Mouse (Mus musculus) forebrain, embryonic 10.5 days (tissue): ENCODE data around the gene Trappc11. TPM values are rescaled to one million over a fixed set of nuclear protein-coding genes. Genes with fewer than 3 reads are reported as not detected.

Source experiments
- DNase-seq: peaks from one replicate; pipeline ENCODE4 v3.0.0-alpha.2; 2017; ENCODE audit warnings: low spot score; ENCODE audit errors: extremely low spot score
- H3K27ac ChIP-seq: fragments of 300-500 bp; sonication (generic); 2 replicates; pipeline ENCODE4 v1.5.1; 2016; ENCODE audit warnings: mild to moderate bottlenecking
- H3K27me3 ChIP-seq: fragments of 300-500 bp; sonication (generic); 2 replicates; pipeline ENCODE4 v1.6.1; 2016; ENCODE audit warnings: mild to moderate bottlenecking; ENCODE audit not compliant: poor library complexity, severe bottlenecking
- H3K36me3 ChIP-seq: fragments of 300-500 bp; sonication (generic); replicated peaks from 2 replicates; pipeline ENCODE4 v1.6.1; 2016; ENCODE audit warnings: mild to moderate bottlenecking, moderate library complexity
- H3K4me1 ChIP-seq: fragments of 300-500 bp; sonication (generic); 2 replicates; pipeline ENCODE4 v1.6.1; 2016
- H3K4me3 ChIP-seq: fragments of 300-500 bp; sonication (generic); 2 replicates; pipeline ENCODE4 v1.5.1; 2016; ENCODE audit warnings: mild to moderate bottlenecking, moderate library complexity
- H3K9me3 ChIP-seq: fragments of 300-500 bp; sonication (generic); 2 replicates; pipeline ENCODE4 v1.6.1; 2016; ENCODE audit warnings: mild to moderate bottlenecking, moderate library complexity
- WGBS: fragments of 180-500 bp; shearing (Covaris S2); methylation state at CpG from one replicate; pipeline ENCODE4 v1.1.7; 2016; 5-methylcytosine and 5-hydroxymethylcytosine counted together
- polyA plus RNA-seq: library from polyadenylated mRNA; unstranded; fragments of >200 nt; fragmentation: Nextera tagmentation; extraction: Ambion mirVana; gene quantifications from 2 replicates; pipeline ENCODE4 v1.2.1, GENCODE M21; 2016

Trappc11 gene
- polyA plus RNA-seq: 35.5 and 36.0 TPM in 2 replicates

GRCm38 (mm10) chr8:47533344-47534125 is at the start of gene Trappc11, which contains the start of gene Rwdd4a:
TSS of gene Trappc11 (minus strand) at chr8:47533470.
TSS of gene Rwdd4a (plus strand) at chr8:47533664.
- peak within 1 kb of the TSS; percentile 93 for H3K27ac ChIP-seq
- no peaks in the 10 kb centered on the region for H3K27me3 ChIP-seq
- H3K4me1 ChIP-seq: peaks cover 39% of the 10 kb centered on the region
- peaks cover 33% of the 10 kb centered on the region for H3K36me3 ChIP-seq
- peak; percentile 92 for DNase-seq
- WGBS: under 1% methylated on average over 65 of the region's 65 CpGs
- H3K9me3 ChIP-seq: no peaks in the 10 kb centered on the region
- H3K4me3 ChIP-seq: peak within 1 kb of the TSS; percentile 80

DNA sequence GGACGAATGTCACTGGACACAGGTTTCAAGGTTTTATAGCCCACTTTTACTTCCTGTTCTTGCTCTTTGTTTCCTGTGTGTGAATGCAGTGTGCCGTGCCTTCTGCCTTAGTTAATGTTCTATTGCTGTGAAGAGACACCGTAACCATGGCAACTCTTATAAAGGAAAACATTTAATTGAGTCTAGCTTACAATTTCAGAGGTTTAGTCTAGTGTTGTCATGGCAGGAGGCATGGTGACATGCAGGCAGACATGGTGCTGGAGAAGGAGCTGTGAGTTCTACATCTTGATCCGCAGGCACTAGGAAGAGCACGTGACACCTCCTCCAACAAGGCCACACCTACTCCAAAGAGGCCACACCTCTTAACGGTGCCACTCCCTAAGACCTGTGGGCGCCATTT is 48.2 kb upstream of the Trappc11 start:
- Histone ChIP-seq H3K4me3 (no peak overlapping the region), H3K27ac (no peak overlapping the region), H3K4me1 (0 out of 2 replicates have a peak, but pooled peaks cover 4% of the 10 kb centered on the region), H3K36me3 (no peaks in the 10 kb centered on the region), H3K27me3 (no peaks in the 10 kb centered on the region), H3K9me3 (peaks cover 3% of the 10 kb centered on the region; the same call in 1 of the 2 replicates)
- WGBS: 82% methylated on average over 7 of the region's 7 CpGs
- DNase-seq: no peak

- DNase-seq: no peak
- WGBS: 91% methylated on average over 7 of the region's 7 CpGs
Observed at GRCm38 (mm10) chr8:47573482-47573881, 40.2 kb upstream of the Trappc11 start.

GRCm38 (mm10) chr8:47570161-47570560 is 36.9 kb upstream of the Trappc11 start:
- Histone ChIP-seq H3K27ac (no peak overlapping the region), H3K27me3 (no peaks in the 10 kb centered on the region), H3K4me3 (no peak overlapping the region), H3K9me3 (no peaks in the 10 kb centered on the region), H3K36me3 (no peaks in the 10 kb centered on the region), H3K4me1 (no peaks in the 10 kb centered on the region)
- no peak for DNase-seq
- 88% methylated on average over 6 of the region's 6 CpGs for WGBS

More at GRCm38 (mm10) chr8:47573482-47573881, 40.2 kb upstream of the Trappc11 start:
- Histone ChIP-seq H3K27me3 (no peaks in the 10 kb centered on the region), H3K4me1 (no peaks in the 10 kb centered on the region), H3K27ac (no peak overlapping the region), H3K4me3 (no peak overlapping the region), H3K9me3 (peaks cover 14% of the 10 kb centered on the region; the same call in 1 of the 2 replicates), H3K36me3 (no peaks in the 10 kb centered on the region)

DNA sequence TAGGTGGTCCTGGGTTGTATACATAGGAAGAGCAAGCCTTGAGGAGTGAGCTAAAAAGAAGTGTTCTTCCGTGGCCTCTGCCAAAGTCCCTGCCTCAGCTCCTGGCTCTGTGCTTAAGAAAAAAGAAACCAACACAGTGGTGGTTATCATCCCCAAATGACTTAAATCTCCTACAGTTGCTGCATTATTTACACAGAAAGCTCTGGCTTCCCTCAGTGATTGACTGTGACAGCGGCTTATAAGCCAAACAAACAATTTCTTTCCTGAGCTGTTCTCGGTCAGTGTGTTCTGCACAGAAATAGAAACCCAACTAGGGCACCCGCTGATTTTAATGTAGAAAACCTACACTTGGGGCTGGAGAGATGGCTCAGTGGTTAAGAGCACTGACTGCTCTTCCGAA is 34.8 kb upstream of the Trappc11 start:
- Histone ChIP-seq H3K9me3 (0 out of 2 replicates have a peak, but pooled peaks cover 3% of the 10 kb centered on the region), H3K4me1 (no peaks in the 10 kb centered on the region), H3K27ac (no peak overlapping the region), H3K4me3 (no peak overlapping the region), H3K27me3 (no peaks in the 10 kb centered on the region), H3K36me3 (no peaks in the 10 kb centered on the region)
- no peak for DNase-seq
- WGBS: 87% methylated on average over 5 of the region's 5 CpGs

GRCm38 (mm10) chr8:47566551-47566950 is 33.3 kb upstream of the Trappc11 start:
- Histone ChIP-seq H3K9me3 (0 out of 2 replicates have a peak, but pooled peaks cover 3% of the 10 kb centered on the region), H3K4me1 (no peaks in the 10 kb centered on the region), H3K36me3 (no peaks in the 10 kb centered on the region), H3K27me3 (no peaks in the 10 kb centered on the region), H3K27ac (no peak overlapping the region), H3K4me3 (no peak overlapping the region)
- WGBS: 88% methylated on average over 6 of the region's 6 CpGs
- DNase-seq: no peak

DNA sequence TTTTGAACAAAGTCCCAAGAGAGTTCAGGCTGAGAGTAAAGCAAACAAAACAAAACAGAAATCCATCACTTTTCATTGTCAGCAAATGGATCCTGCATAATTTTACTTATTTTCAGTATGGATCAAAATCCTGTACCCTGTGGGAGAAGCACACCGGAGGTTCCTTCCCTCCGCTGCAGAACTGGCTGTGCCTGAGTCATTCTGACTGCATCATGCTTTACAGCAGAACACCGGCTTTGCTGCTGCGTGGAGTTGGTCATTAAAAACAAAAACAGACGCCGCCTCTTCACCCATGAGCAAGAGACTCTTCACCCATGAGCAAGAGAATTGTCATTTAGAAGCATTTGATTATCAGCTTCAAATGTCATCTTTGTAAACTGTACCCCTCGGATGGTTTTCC is 27.5 kb upstream of the Trappc11 start:
- Histone ChIP-seq H3K27ac (no peak overlapping the region), H3K4me1 (no peaks in the 10 kb centered on the region; the same call in 1 of the 2 replicates), H3K4me3 (no peak overlapping the region), H3K36me3 (no peaks in the 10 kb centered on the region), H3K27me3 (no peaks in the 10 kb centered on the region), H3K9me3 (0 out of 2 replicates have a peak, but pooled peaks cover 3% of the 10 kb centered on the region)
- DNase-seq: no peak
- 90% methylated on average over 7 of the region's 7 CpGs for WGBS

DNA sequence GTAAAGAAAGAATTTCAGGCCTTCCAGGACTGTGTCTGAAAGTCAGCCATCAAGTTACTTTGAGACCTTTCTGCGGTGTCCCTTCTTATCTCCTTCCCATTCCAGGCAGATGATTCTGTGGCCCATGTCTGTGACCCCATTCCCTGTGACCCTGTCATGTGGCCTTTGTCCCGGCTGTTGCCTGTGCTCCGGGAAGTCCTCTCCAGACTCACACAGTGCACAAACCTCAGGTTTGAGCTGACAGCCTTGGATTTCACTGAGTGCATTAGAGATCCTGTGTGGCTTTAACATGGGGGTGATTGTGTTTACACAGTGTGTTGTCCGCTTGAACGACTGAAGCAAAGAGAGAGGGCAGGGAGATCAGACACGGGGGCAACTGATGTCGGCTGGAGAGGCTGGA is 25.0 kb upstream of the Trappc11 start:
- H3K36me3 ChIP-seq: peaks cover 7% of the 10 kb centered on the region
- no peak overlapping the region for H3K4me3 ChIP-seq
- H3K4me1 ChIP-seq: no peaks in the 10 kb centered on the region; the same call in 1 of the 2 replicates
- no peak for DNase-seq
- H3K27ac ChIP-seq: no peak overlapping the region
- no peaks in the 10 kb centered on the region for H3K9me3 ChIP-seq
- WGBS: 62% methylated on average over 7 of the region's 7 CpGs
- no peaks in the 10 kb centered on the region for H3K27me3 ChIP-seq

GRCm38 (mm10) chr8:47556446-47556845 is 23.2 kb upstream of the Trappc11 start:
- H3K27ac ChIP-seq: no peak overlapping the region
- H3K36me3 ChIP-seq: peaks cover 16% of the 10 kb centered on the region
- no peak for DNase-seq
- 89% methylated on average over 7 of the region's 7 CpGs for WGBS
- no peak overlapping the region for H3K4me3 ChIP-seq
- H3K4me1 ChIP-seq: no peaks in the 10 kb centered on the region; the same call in 1 of the 2 replicates
- no peaks in the 10 kb centered on the region for H3K27me3 ChIP-seq
- no peaks in the 10 kb centered on the region for H3K9me3 ChIP-seq

GRCm38 (mm10) chr8:47553613-47554012 is 20.3 kb upstream of the Trappc11 start:
- WGBS: 86% methylated on average over 6 of the region's 6 CpGs
- Histone ChIP-seq H3K9me3 (no peaks in the 10 kb centered on the region; the same call in 1 of the 2 replicates), H3K36me3 (peaks cover 44% of the 10 kb centered on the region), H3K4me3 (no peak overlapping the region), H3K27ac (no peak overlapping the region), H3K27me3 (no peaks in the 10 kb centered on the region), H3K4me1 (no peaks in the 10 kb centered on the region; the same call in 1 of the 2 replicates)
- DNase-seq: no peak

DNA sequence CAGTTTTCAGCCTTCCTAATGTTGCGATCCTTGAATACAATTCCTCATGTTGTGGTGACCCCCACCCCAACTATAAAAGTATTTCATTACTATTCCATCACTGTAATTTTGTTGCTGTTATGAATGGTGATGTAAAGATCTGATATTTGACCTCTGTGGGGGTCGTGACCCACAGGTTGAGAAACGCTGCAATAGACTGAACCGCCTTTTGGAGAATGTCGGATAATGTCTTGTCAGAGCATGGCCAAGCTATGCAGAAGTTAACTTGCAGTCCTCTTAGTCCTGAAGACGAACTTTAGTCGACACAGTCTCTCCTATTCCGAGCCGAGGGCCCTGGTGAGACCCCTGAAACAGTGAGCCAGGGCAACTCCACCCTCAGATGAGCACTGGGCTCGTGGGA is 13.8 kb upstream of the Trappc11 start:
- peaks cover 94% of the 10 kb centered on the region for H3K36me3 ChIP-seq

DNA sequence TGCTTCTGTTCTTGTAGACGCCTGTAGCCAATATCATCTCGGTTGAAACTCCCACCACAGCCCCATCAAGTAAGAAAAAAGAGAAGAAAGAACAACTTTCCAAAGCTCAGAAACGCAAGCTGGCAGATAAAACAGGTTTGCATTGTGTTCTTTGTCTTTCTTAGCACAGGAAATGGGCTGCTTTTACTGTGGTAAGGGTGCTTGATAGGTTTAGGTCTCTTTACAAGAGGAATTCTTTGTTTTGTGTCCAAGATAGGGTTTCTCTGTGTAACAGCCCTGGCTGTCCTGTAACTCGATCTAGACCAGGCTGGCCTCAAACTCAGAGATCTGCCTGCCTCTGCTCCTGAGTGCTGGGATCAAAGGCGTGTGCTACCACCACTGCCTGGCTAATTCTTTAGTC is 10.8 kb upstream of the Trappc11 start:
- WGBS: 96% methylated on average over 5 of the region's 5 CpGs
- Histone ChIP-seq H3K4me1 (no peaks in the 10 kb centered on the region), H3K9me3 (peaks cover 6% of the 10 kb centered on the region; the same call in 1 of the 2 replicates), H3K4me3 (no peak overlapping the region), H3K27ac (no peak overlapping the region), H3K27me3 (no peaks in the 10 kb centered on the region), H3K36me3 (peaks cover 86% of the 10 kb centered on the region)
- no peak for DNase-seq

More for the DNA sequence above, 13.8 kb upstream of the Trappc11 start:
- no peak for DNase-seq
- Histone ChIP-seq H3K4me3 (no peak overlapping the region), H3K27me3 (no peaks in the 10 kb centered on the region), H3K4me1 (no peaks in the 10 kb centered on the region), H3K27ac (no peak overlapping the region), H3K9me3 (peaks cover 6% of the 10 kb centered on the region; the same call in 1 of the 2 replicates)
- 93% methylated on average over 10 of the region's 10 CpGs for WGBS

GRCm38 (mm10) chr8:47542746-47543145 is 9.5 kb upstream of the Trappc11 start:
- H3K9me3 ChIP-seq: no peaks in the 10 kb centered on the region; the same call in 1 of the 2 replicates
- DNase-seq: no peak
- peaks cover 81% of the 10 kb centered on the region for H3K36me3 ChIP-seq

More at GRCm38 (mm10) chr8:47542746-47543145, 9.5 kb upstream of the Trappc11 start:
- no peaks in the 10 kb centered on the region for H3K4me1 ChIP-seq
- 97% methylated on average over 16 of the region's 16 CpGs for WGBS
- no peak overlapping the region for H3K4me3 ChIP-seq
- H3K27me3 ChIP-seq: no peaks in the 10 kb centered on the region
- no peak overlapping the region for H3K27ac ChIP-seq
